Mouse (Mus musculus) stomach, postnatal 0 days (tissue): ENCODE measurements around the gene Rabgef1.

Experiments
- CTCF ChIP-seq: IDR thresholded peaks from 2 replicates; pipeline ENCODE4 v1.5.1; 2016; ENCODE audit warnings: antibody characterized with exemption, low read depth, mild to moderate bottlenecking, moderate library complexity
- EP300 ChIP-seq: optimal IDR thresholded peaks from 2 replicates; pipeline ENCODE3; 2016; ENCODE audit warnings: antibody characterized with exemption

- TF ChIP-seq EP300 (no peak), CTCF (no peak)
Observed at GRCm38 (mm10) chr5:130236302-130236701, 64.7 kb downstream of the Rabgef1 start.
